Mouse (Mus musculus) heart, postnatal 10 days (tissue): ENCODE measurements around the gene Sla2. TPM values are rescaled to one million over a fixed set of nuclear protein-coding genes. Genes with fewer than 3 reads are reported as not detected.
"Not testable (repeated sequence)": the region's sequence is repeated elsewhere in the genome, so short reads cannot be mapped to it uniquely, and the experiment has no call there.

Source experiments
- DNase-seq, 2 experiments: peaks; one replicate each; pipeline ENCODE4 v3.0.0; 2021
- intact Hi-C: fragments of 180-260 bp; cut with DNase I; formaldehyde crosslinking; loops from one replicate; pipeline ENCODE4 v1.15.1; 2025
- total RNA-seq, 2 experiments: library from RNA; stranded (reverse); gene quantifications; 2 replicates each; pipeline ENCODE4 v1.2.3; 2021

Sla2 gene
- total RNA-seq, 2 experiments from 2014 or later, result 0.10 TPM; not detected in 1

DNA sequence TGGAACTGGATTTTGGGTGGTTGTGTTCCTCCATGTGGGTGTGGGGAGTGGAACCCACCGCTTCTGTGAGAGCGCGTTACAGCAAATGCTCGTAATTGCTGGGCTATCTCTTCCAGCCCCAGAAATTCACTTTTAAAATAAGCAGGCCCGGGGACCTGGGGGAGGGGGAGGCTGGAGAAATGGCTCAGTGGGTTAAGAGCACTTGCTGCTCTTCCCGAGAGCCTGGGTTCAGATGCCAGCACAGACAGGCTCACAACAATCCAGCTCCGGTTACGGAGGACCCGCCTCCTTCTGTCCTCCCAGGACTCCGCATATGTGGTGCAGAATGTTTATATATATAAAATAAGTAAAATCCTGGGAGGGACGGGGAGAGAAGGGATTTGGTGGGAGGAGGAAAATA is 44.3 kb downstream of the Sla2 start:
- intact Hi-C loops, result loop anchor here (5.0 kb wide), 1 partner anchor 120 kb away; no protein-coding TSS in a partner anchor
- DNase-seq, result no peak

DNA sequence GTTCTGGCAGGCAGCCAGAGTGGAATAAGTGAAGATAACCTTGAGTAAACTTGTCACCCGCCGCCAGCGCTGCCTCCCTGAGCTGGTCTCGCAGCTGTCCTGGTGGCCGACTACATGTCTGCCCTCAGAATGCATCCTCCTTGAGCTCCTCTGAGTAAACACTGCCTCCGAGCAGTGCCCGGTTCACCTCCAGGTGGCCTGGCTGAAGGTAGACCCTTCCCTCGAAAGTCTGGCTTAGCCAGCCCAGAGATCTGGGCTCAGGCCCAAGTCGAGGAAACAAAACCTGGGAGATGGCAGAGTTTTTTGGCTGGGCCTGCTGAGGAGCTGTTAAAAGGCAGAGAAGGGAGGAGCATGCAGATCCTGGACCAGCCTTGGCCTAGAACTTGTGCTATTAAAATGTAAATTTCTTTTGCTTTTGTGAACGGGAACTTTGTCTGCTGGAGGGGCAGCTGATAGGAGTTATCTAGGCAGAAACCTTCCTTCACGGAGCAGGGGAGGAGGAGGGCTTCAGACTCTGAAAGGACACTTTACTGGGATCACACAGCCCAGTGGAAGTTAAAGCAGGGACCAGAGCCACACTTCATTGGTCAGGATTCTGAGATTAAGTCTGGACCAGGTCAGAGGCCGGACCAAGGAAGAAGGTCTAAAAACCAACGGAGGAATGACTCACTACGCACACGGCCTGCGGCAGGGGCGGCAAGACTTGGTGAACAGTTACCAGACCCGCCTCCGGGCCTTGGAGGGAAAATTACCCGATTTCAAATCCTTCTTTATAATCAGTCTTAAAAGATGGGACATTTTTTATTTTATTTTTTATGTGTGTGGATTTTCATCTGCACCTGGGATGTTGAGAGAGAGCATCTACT is 44.9 kb downstream of the Sla2 start:
- intact Hi-C loops, result loop anchor here (5.0 kb wide), 1 partner anchor 120 kb away; no protein-coding TSS in a partner anchor
- DNase-seq, result peak; percentile 62 to 70

- peak; percentile 71 to 74 for DNase-seq
- intact Hi-C loops, result loop anchor here (5.0 kb wide), 1 partner anchor 119 kb away; no protein-coding TSS in a partner anchor
Observed at GRCm38 (mm10) chr2:156841028-156841840, 45.8 kb downstream of the Sla2 start.

GRCm38 (mm10) chr2:156840301-156841027 is 46.5 kb downstream of the Sla2 start:
- peak; percentile 43 to 54 for DNase-seq
- intact Hi-C loops, result loop anchor here (5.0 kb wide), 1 partner anchor 118 kb away; no protein-coding TSS in a partner anchor

- DNase-seq, result peak; percentile 79 to 82
- intact Hi-C loops, result loop anchor here (5.0 kb wide), 1 partner anchor 117 kb away; no protein-coding TSS in a partner anchor
Observed at GRCm38 (mm10) chr2:156839319-156840191, 47.4 kb downstream of the Sla2 start, which contains the start of gene Tgif2. TSS of gene Tgif2 (plus strand) at chr2:156840007.

GRCm38 (mm10) chr2:156838839-156839238 is 48.2 kb downstream of the Sla2 start:
- DNase-seq, result no peak
- intact Hi-C loops, result no loop called here

- no peak for DNase-seq
- intact Hi-C loops, result no loop called here
Observed at GRCm38 (mm10) chr2:156834336-156834735, 52.7 kb downstream of the Sla2 start.

DNA sequence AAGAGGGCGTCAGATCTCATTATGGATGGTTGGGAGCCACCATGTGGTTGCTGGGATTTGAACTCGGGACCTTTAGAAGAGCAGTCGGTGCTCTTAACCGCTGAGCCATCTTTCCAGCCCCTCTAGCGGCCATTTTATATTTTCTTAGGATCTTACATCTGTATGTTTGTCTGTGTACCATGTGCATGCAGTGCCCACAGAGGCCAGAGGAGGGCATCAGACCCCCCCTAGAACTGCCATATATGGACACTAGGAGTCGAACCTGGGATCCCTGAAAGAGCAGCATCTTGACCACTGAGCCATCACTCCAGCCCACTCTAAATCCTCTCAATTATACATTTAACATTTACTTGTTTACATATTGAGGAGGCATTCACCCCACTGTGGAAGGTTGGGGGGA is 61.9 kb downstream of the Sla2 start:
- intact Hi-C loops, DNase-seq: not testable (repeated sequence)

Other genes with a start within 250 kb of the Sla2 start
- gene Myl9, start 111.8 kb downstream of the Sla2 start, total RNA-seq, result 100 to 1,000 TPM; 391 to 523 TPM
- 1 to 10 TPM; 5.0 to 7.3 TPM for gene Tgif2, start 47.2 kb downstream of the Sla2 start, total RNA-seq
- 1 to 10 TPM; 1.1 to 1.2 TPM for gene 4930518I15Rik, start 29.2 kb downstream of the Sla2 start, total RNA-seq
- 100 to 1,000 TPM; 130 to 132 TPM for gene Rab5if, start 24.1 kb downstream of the Sla2 start, total RNA-seq
- gene Ndrg3, start 104.9 kb upstream of the Sla2 start, total RNA-seq, result 10 to 100 TPM; 25.9 to 26.5 TPM
- gene Dsn1, start 120.0 kb upstream of the Sla2 start, total RNA-seq, result 10 to 100 TPM in 1 of 2 experiments, 1 to 10 TPM in 1; 7.7 to 10.5 TPM
- gene Soga1, start 192.1 kb upstream of the Sla2 start, total RNA-seq, result 10 to 100 TPM; 33.3 to 34.6 TPM
- not detected for gene Tldc2, start 199.9 kb upstream of the Sla2 start, total RNA-seq
- gene Samhd1, start 248.1 kb upstream of the Sla2 start, total RNA-seq, result 10 to 100 TPM; 20.5 to 25.3 TPM